Mouse (Mus musculus) c-Kit-positive CD71-negative TER-119-negative erythroid progenitor cells, embryonic 14.5 days (primary cell): ENCODE measurements at regions not wholly inside any gene's neighbourhood (a gene's known extent, or its start where the extent isn't known, plus 50 kb on each side); places are given as distances from the start of the nearest gene placed in this dataset.

ENCODE experiments used
- DNase-seq: peaks from one replicate; pipeline ENCODE4 v3.0.0-alpha.2; 2013; ENCODE audit warnings: low read depth

GRCm38 (mm10) chr2:128537425-128537824, 53.6 kb upstream of the Spdye4c start:
- DNase-seq: no peak

GRCm38 (mm10) chr2:128538736-128539135, 52.3 kb upstream of the Spdye4c start:
- no peak for DNase-seq
